Mouse (Mus musculus) lung, postnatal 0 days (tissue): Measurements from ENCODE around the gene Col11a2. TPM values are rescaled to one million over a fixed set of nuclear protein-coding genes. Genes with fewer than 3 reads are reported as not detected.
A peak's percentile ranks its signal among the peaks of the same experiment; 100 is the strongest.

Experiments used
- ATAC-seq: fragments of 200-750 bp; cut with Nextera tagmentation; 2 replicates; pipeline ENCODE4 v1.8.0; 2017; ENCODE audit warnings: moderate library complexity
- DNase-seq: peaks from one replicate; pipeline ENCODE4 v3.0.0-alpha.2; 2016; ENCODE audit warnings: low spot score
- H3K27ac ChIP-seq: fragments of 300-500 bp; sonication (generic); 2 replicates; pipeline ENCODE4 v1.5.1; 2014; ENCODE audit warnings: antibody characterized with exemption, mild to moderate bottlenecking, low read length, mixed read lengths
- H3K27me3 ChIP-seq: fragments of 300-500 bp; sonication (generic); replicated peaks from 2 replicates; pipeline ENCODE4 v1.6.1; 2014; ENCODE audit warnings: low read length, mixed read lengths; ENCODE audit not compliant: insufficient read depth
- H3K36me3 ChIP-seq: fragments of 300-500 bp; sonication (generic); 2 replicates; pipeline ENCODE4 v1.6.1; 2014; ENCODE audit warnings: low read length, mixed read lengths; ENCODE audit not compliant: insufficient read depth
- H3K4me1 ChIP-seq: fragments of 300-500 bp; sonication (generic); 2 replicates; pipeline ENCODE4 v1.6.1; 2014; ENCODE audit warnings: antibody characterized with exemption, low read depth, low read length, mixed read lengths; ENCODE audit not compliant: insufficient read depth
- H3K4me2 ChIP-seq: fragments of 300-500 bp; sonication (generic); replicated peaks from 2 replicates; pipeline ENCODE4 v1.6.1; 2014; ENCODE audit warnings: low read depth, mild to moderate bottlenecking, low read length, moderate library complexity, mixed read lengths
- H3K4me3 ChIP-seq: fragments of 300-500 bp; sonication (generic); 2 replicates; pipeline ENCODE4 v1.5.1; 2014; ENCODE audit warnings: low read depth, low read length
- H3K9ac ChIP-seq: fragments of 300-500 bp; sonication (generic); replicated peaks from 2 replicates; pipeline ENCODE4 v1.6.1; 2014; ENCODE audit warnings: low read depth, mild to moderate bottlenecking
- H3K9me3 ChIP-seq: fragments of 300-500 bp; sonication (generic); 2 replicates; pipeline ENCODE4 v1.6.1; 2016; ENCODE audit warnings: low read length, mixed read lengths
- CTCF ChIP-seq: IDR thresholded peaks from 2 replicates; pipeline ENCODE4 v1.5.1; 2016; ENCODE audit warnings: antibody characterized with exemption, mild to moderate bottlenecking
- EP300 ChIP-seq: IDR thresholded peaks from 2 replicates; pipeline ENCODE4 v1.6.1; 2016; ENCODE audit warnings: antibody characterized with exemption, mild to moderate bottlenecking, control low read depth
- WGBS: fragments of 180-500 bp; shearing (Covaris S2); extraction: QIAGEN DNeasy Blood & Tissue Kit; methylation state at CpG from one replicate; pipeline ENCODE4 v1.1.7; 2014; 5-methylcytosine and 5-hydroxymethylcytosine counted together
- polyA plus RNA-seq: library from polyadenylated mRNA; unstranded; fragments of >200 nt; fragmentation: Nextera tagmentation; extraction: Ambion mirVana; gene quantifications from 2 replicates; pipeline ENCODE4 v1.2.1, GENCODE M21; 2015

Col11a2 gene
- polyA plus RNA-seq, 1 experiment from 2014 or later, result 0.25 TPM

- Histone ChIP-seq H3K4me3 (no peak overlapping the region), H3K27me3 (no peaks in the 10 kb centered on the region), H3K27ac (no peak overlapping the region), H3K4me1 (no peaks in the 10 kb centered on the region), H3K9ac (no peak overlapping the region), H3K36me3 (no peaks in the 10 kb centered on the region), H3K9me3 (no peaks in the 10 kb centered on the region), H3K4me2 (no peak overlapping the region)
- no peak for DNase-seq
- no peak for TF ChIP-seq CTCF
- TF ChIP-seq EP300, result no peak
- WGBS, result 43% methylated on average over 3 of the region's 3 CpGs
- no peak for ATAC-seq
Measured at GRCm38 (mm10) chr17:34068864-34069263, 29.6 kb downstream of the Col11a2 start.

DNA sequence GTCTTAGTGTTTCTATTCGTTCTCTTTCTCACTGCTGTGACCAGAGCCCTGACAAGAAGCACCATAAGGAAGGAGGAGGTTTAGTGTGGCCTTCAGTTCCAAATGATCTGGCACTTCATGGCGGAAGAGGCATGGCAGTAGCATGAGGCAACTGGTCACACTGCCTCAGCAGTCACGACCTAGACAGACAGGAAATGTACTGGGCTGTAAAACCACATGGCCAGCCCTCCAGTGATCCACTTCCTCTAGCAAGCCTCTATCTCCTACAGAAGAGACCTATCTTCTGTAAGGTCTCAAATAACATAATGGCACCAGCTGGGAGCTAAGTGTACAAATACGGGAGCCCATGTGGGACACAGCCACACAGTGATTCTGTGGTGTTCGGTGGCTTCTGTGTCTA is 32.9 kb downstream of the Col11a2 start:
- H3K9me3 ChIP-seq, result no peaks in the 10 kb centered on the region

GRCm38 (mm10) chr17:34075271-34075670 is 36.0 kb downstream of the Col11a2 start:
- Histone ChIP-seq H3K27ac (no peak overlapping the region), H3K9ac (no peak overlapping the region), H3K36me3 (no peaks in the 10 kb centered on the region), H3K4me2 (no peak overlapping the region), H3K4me1 (no peaks in the 10 kb centered on the region), H3K9me3 (no peaks in the 10 kb centered on the region), H3K27me3 (peaks cover 14% of the 10 kb centered on the region; the same call in 1 of the 2 replicates), H3K4me3 (no peak overlapping the region)
- peak; percentile 50 for DNase-seq
- peak; percentile 72 for TF ChIP-seq CTCF
- TF ChIP-seq EP300, result no peak
- ATAC-seq, result no peak
- WGBS, result 38% methylated on average over 7 of the region's 7 CpGs

More for the DNA sequence above, 32.9 kb downstream of the Col11a2 start:
- no peaks in the 10 kb centered on the region for H3K4me1 ChIP-seq
- TF ChIP-seq EP300 (no peak), CTCF (no peak)
- no peak overlapping the region for H3K4me2 ChIP-seq
- H3K9ac ChIP-seq, result no peak overlapping the region
- H3K36me3 ChIP-seq, result no peaks in the 10 kb centered on the region
- WGBS, result 64% methylated on average over 5 of the region's 5 CpGs
- DNase-seq, result peak; percentile 33
- H3K27me3 ChIP-seq, result peaks cover 9% of the 10 kb centered on the region; the same call in 1 of the 2 replicates
- H3K27ac ChIP-seq, result no peak overlapping the region
- ATAC-seq, result no peak
- H3K4me3 ChIP-seq, result no peak overlapping the region

- no peaks in the 10 kb centered on the region for H3K4me1 ChIP-seq
- DNase-seq, result peak; percentile 89
- no peak overlapping the region for H3K27ac ChIP-seq
- no peak overlapping the region for H3K9ac ChIP-seq
- H3K4me2 ChIP-seq, result no peak overlapping the region
- no peaks in the 10 kb centered on the region for H3K36me3 ChIP-seq
- TF ChIP-seq CTCF (peak; percentile 80), EP300 (no peak)
- peak; percentile 54; the same call in 1 of the 2 replicates for ATAC-seq
- no peaks in the 10 kb centered on the region for H3K9me3 ChIP-seq
- under 1% methylated on average over 9 of the region's 9 CpGs for WGBS
- no peak overlapping the region for H3K4me3 ChIP-seq
- H3K27me3 ChIP-seq, result peaks cover 14% of the 10 kb centered on the region; the same call in 1 of the 2 replicates
Measured at GRCm38 (mm10) chr17:34077549-34077948, 38.3 kb downstream of the Col11a2 start.

- H3K27me3 ChIP-seq, result peaks cover 14% of the 10 kb centered on the region; the same call in 1 of the 2 replicates
- H3K27ac ChIP-seq, result no peak overlapping the region
- no peaks in the 10 kb centered on the region for H3K4me1 ChIP-seq
- H3K36me3 ChIP-seq, result no peaks in the 10 kb centered on the region
- no peak for ATAC-seq
- no peak overlapping the region for H3K4me3 ChIP-seq
- no peak for TF ChIP-seq CTCF
- TF ChIP-seq EP300, result no peak
- H3K9ac ChIP-seq, result no peak overlapping the region
- no peaks in the 10 kb centered on the region for H3K9me3 ChIP-seq
- DNase-seq, result no peak
- WGBS, result 54% methylated on average over 4 of the region's 4 CpGs
- no peak overlapping the region for H3K4me2 ChIP-seq
Measured at GRCm38 (mm10) chr17:34078148-34078547, 38.9 kb downstream of the Col11a2 start.

GRCm38 (mm10) chr17:34079002-34079401 is 39.8 kb downstream of the Col11a2 start:
- DNase-seq (no peak), ATAC-seq (no peak)
- H3K27ac ChIP-seq, result no peak overlapping the region
- WGBS, result 82% methylated on average over 11 of the region's 11 CpGs
- no peaks in the 10 kb centered on the region for H3K9me3 ChIP-seq
- no peaks in the 10 kb centered on the region for H3K36me3 ChIP-seq
- TF ChIP-seq CTCF (no peak), EP300 (no peak)
- H3K4me3 ChIP-seq, result no peak overlapping the region
- H3K27me3 ChIP-seq, result peaks cover 14% of the 10 kb centered on the region; the same call in 1 of the 2 replicates
- H3K9ac ChIP-seq, result no peak overlapping the region
- no peaks in the 10 kb centered on the region for H3K4me1 ChIP-seq
- no peak overlapping the region for H3K4me2 ChIP-seq

DNA sequence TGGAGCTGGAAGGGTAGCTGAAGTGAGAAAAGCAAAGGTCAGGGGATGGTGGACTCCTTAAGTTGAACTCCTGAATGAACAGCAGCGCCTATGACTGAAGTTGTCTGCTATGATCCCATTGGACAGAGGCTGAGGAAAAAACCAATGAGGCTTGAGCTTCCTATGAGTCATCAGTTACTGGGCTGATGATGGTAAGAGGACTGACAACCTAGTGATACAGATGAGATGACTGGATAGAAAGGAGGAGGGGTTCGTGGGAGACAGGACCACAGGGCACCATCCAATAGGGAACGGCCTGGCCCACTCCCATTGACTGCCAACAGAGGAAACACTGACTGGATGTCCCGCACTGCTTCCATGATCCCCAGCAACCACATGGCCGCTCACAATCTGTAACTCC is 40.4 kb downstream of the Col11a2 start:
- Histone ChIP-seq H3K27me3 (peaks cover 14% of the 10 kb centered on the region; the same call in 1 of the 2 replicates), H3K9ac (no peak overlapping the region), H3K4me3 (no peak overlapping the region), H3K36me3 (no peaks in the 10 kb centered on the region), H3K9me3 (no peaks in the 10 kb centered on the region), H3K4me2 (no peak overlapping the region), H3K4me1 (no peaks in the 10 kb centered on the region), H3K27ac (no peak overlapping the region)
- WGBS, result 21% methylated on average over 5 of the region's 5 CpGs
- peak; percentile 88 for ATAC-seq
- peak; percentile 91 for DNase-seq
- no peak for TF ChIP-seq CTCF
- TF ChIP-seq EP300, result no peak
